Mouse (Mus musculus) heart, postnatal 0 days (tissue): Measurements from ENCODE around the gene Pgm3. TPM values are rescaled to one million over a fixed set of nuclear protein-coding genes. Genes with fewer than 3 reads are reported as not detected.

ENCODE experiments used
- ATAC-seq: fragments of 200-750 bp; cut with Nextera tagmentation; 2 replicates; pipeline ENCODE4 v1.8.0; 2017; ENCODE audit warnings: low read depth, moderate number of reproducible peaks, moderate library complexity; ENCODE audit not compliant: insufficient read depth
- DNase-seq: peaks from one replicate; pipeline ENCODE4 v3.0.0-alpha.2; 2016; ENCODE audit warnings: low spot score
- H3K27ac ChIP-seq: fragments of 300-500 bp; sonication (generic); 2 replicates; pipeline ENCODE4 v1.5.1; 2014; ENCODE audit warnings: low read depth, mild to moderate bottlenecking
- H3K27me3 ChIP-seq: fragments of 300-500 bp; sonication (generic); 2 replicates; pipeline ENCODE4 v1.6.1; 2014; ENCODE audit warnings: low read length, mixed read lengths; ENCODE audit not compliant: control insufficient read depth, insufficient read depth
- H3K36me3 ChIP-seq: fragments of 300-500 bp; sonication (generic); replicated peaks from 2 replicates; pipeline ENCODE4 v1.6.1; 2014; ENCODE audit warnings: low read length, mixed read lengths; ENCODE audit not compliant: control insufficient read depth, insufficient read depth
- H3K4me1 ChIP-seq: fragments of 300-500 bp; sonication (generic); 2 replicates; pipeline ENCODE4 v1.6.1; 2014; ENCODE audit warnings: antibody characterized with exemption; ENCODE audit not compliant: control insufficient read depth, insufficient read depth
- H3K4me2 ChIP-seq: fragments of 300-500 bp; sonication (generic); 2 replicates; pipeline ENCODE4 v1.6.1; 2014; ENCODE audit warnings: low read depth, mild to moderate bottlenecking, low read length, moderate library complexity
- H3K4me3 ChIP-seq: fragments of 300-500 bp; sonication (generic); 2 replicates; pipeline ENCODE4 v1.5.1; 2014; ENCODE audit warnings: low read depth, low read length
- H3K9ac ChIP-seq: fragments of 300-500 bp; sonication (generic); replicated peaks from 2 replicates; pipeline ENCODE4 v1.6.1; 2014; ENCODE audit warnings: low read depth, low read length, mixed read lengths
- H3K9me3 ChIP-seq: fragments of 300-500 bp; sonication (generic); replicated peaks from 2 replicates; pipeline ENCODE4 v1.6.1; 2016; ENCODE audit warnings: low read length; ENCODE audit not compliant: control insufficient read depth
- CTCF ChIP-seq: IDR thresholded peaks from 2 replicates; pipeline ENCODE4 v1.5.1; 2016; ENCODE audit warnings: antibody characterized with exemption, control low read depth, low read depth
- EP300 ChIP-seq: IDR thresholded peaks from 2 replicates; pipeline ENCODE4 v1.6.1; 2016; ENCODE audit warnings: antibody characterized with exemption, low read depth
- WGBS: fragments of 180-500 bp; shearing (Covaris S2); extraction: QIAGEN DNeasy Blood & Tissue Kit; methylation state at CpG from one replicate; pipeline ENCODE4 v1.1.7; 2014; 5-methylcytosine and 5-hydroxymethylcytosine counted together
- polyA plus RNA-seq: library from polyadenylated mRNA; unstranded; fragments of >200 nt; fragmentation: Nextera tagmentation; extraction: Ambion mirVana; gene quantifications from 2 replicates; pipeline ENCODE4 v1.2.1, GENCODE M21; 2015
- total RNA-seq: library from RNA; depleted of rRNA; stranded (reverse); fragments of >200 nt; gene quantifications from 2 replicates; pipeline ENCODE4 v1.2.3, GENCODE M21; 2014; ENCODE audit warnings: low replicate concordance; rRNA removed

Gene Pgm3
- total RNA-seq = 6.8 and 17.2 TPM in 2 replicates
- 11.9 and 12.1 TPM in 2 replicates for polyA plus RNA-seq

DNA sequence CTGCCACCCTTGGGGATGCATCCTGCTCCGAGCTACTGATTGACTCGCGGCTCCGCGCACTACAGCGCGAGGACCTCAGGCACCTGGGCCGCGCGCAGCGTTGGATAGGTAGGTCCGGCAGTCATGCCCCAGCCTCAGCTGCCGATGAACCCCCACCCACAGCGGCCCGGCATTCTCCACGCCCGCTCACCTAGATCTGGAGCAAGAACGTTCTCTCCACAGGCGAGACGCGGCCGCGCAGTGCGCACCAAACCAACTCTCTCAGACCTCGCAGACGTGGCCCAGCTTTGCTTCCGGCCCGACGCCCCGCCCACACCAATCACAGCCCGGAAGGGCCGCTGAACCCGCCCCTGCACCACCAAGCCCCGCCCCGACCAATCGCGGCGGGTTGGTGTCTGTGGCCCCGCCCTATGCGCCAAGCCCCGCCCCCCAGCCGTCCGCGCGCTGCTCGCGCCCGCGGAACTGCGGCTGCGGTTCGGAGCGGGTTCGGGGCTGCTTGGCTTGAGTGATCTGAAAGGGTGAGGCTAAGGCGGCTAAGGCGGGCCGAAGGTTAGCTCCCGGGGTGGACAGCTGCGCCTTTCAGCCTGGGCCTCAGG is at the start of gene Pgm3, which contains the start of gene Rwdd2a:
Gene Pgm3 (minus strand): TSS at position 303 of the 596 bp plus-strand sequence.
Gene Rwdd2a (plus strand): TSS at position 452 of the 596 bp plus-strand sequence.
- DNase-seq (peak; percentile 88), ATAC-seq (peak; percentile 99)
- peak within 1 kb of the TSS; percentile 70 for H3K4me3 ChIP-seq
- no peaks in the 10 kb centered on the region for H3K9me3 ChIP-seq
- H3K36me3 ChIP-seq = peaks cover 4% of the 10 kb centered on the region
- peak within 1 kb of the TSS; percentile 98 for H3K4me2 ChIP-seq
- WGBS = under 1% methylated on average over 59 of the region's 59 CpGs
- TF ChIP-seq EP300 (no peak), CTCF (no peak)
- H3K27ac ChIP-seq = peak within 1 kb of the TSS; percentile 8; the same call in 1 of the 2 replicates
- H3K27me3 ChIP-seq = no peaks in the 10 kb centered on the region
- H3K9ac ChIP-seq = peak within 1 kb of the TSS; percentile 53
- peaks cover 7% of the 10 kb centered on the region; the same call in 1 of the 2 replicates for H3K4me1 ChIP-seq

DNA sequence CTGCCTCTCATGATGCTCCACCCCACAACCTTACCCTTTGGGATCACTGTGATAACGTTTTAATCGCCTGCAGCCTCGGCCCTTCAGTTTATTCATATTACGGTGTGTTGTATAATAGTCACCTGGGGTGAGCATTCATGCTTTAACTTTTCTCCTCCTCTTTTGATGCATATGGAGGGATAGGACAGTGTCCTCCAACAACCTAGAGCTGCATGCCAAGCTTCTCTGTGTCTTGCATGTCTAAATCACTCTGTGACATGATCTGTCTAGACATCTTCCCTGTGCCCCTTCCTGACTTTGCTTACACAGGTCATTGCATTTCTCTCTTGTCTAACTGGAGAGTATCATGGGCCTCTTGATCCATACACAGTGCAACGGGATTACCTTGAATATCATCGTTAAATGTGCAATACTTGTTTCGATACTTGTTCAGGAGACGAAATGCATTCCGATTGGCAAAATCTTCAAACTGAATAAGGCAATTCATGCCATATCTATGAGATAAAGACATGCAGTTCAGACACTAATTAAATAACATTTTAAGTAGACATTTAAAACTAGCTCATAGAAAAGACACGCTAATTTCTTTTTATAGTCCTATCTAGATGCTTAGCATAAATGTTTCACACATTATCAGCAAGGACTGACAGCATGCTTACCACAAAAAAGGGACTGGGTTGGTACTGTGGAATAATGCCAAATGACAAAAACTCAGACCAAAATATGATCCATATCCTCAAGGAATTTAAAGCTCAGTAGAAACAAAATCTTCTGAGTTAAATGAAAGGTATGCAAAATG is 47.9 kb upstream of the Pgm3 start:
- 59% methylated on average over 10 of the region's 10 CpGs for WGBS
- no peak overlapping the region for H3K9ac ChIP-seq
- no peak overlapping the region for H3K4me2 ChIP-seq
- ATAC-seq (no peak), DNase-seq (no peak)
- peaks cover 10% of the 10 kb centered on the region; the same call in 1 of the 2 replicates for H3K4me1 ChIP-seq
- no peak overlapping the region for H3K4me3 ChIP-seq
- H3K36me3 ChIP-seq = no peaks in the 10 kb centered on the region
- no peaks in the 10 kb centered on the region for H3K27me3 ChIP-seq
- no peak overlapping the region for H3K27ac ChIP-seq
- TF ChIP-seq CTCF = no peak
- TF ChIP-seq EP300 = no peak
- H3K9me3 ChIP-seq = no peaks in the 10 kb centered on the region

DNA sequence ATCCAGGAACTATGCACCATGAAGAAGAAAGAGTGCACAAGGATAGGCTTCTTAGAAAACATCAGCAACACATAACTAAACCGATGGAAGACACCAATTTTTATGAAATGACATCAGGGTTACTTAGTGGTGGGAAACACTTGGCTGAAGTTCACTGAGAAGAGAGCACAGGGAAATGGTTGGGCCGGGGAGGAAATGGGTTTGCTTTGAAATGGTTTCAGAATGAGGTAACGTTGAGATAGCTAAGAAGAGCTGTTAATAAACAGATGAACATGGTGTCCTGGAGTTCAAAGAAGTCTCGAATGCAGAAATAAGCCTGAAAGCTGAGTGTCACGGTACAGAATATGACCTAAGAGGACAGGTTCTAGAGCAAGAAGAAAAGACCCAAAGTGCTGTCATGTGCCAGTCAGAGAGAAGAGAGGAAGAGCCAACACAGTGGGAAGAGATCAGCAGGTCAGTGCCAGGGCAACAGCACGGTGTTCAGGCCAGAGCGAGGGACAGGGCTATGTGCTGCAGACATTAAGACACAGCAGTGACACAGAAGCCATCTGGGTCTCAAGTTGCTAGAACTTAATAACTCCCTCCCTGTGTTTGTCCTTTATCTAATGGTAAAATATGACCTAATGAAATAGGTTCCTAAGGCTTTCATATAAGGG is 46.3 kb upstream of the Pgm3 start:
- peak; percentile 35 for DNase-seq
- Histone ChIP-seq H3K27ac (peak overlapping the region; percentile 52), H3K9me3 (no peaks in the 10 kb centered on the region), H3K27me3 (no peaks in the 10 kb centered on the region), H3K4me1 (peaks cover 10% of the 10 kb centered on the region; the same call in 1 of the 2 replicates), H3K9ac (no peak overlapping the region), H3K4me3 (no peak overlapping the region), H3K4me2 (no peak overlapping the region), H3K36me3 (no peaks in the 10 kb centered on the region)
- ATAC-seq = 0 out of 2 replicates have a peak, but pooled peaks have one; percentile 39
- 42% methylated on average over 7 of the region's 7 CpGs for WGBS
- TF ChIP-seq CTCF (no peak), EP300 (no peak)

DNA sequence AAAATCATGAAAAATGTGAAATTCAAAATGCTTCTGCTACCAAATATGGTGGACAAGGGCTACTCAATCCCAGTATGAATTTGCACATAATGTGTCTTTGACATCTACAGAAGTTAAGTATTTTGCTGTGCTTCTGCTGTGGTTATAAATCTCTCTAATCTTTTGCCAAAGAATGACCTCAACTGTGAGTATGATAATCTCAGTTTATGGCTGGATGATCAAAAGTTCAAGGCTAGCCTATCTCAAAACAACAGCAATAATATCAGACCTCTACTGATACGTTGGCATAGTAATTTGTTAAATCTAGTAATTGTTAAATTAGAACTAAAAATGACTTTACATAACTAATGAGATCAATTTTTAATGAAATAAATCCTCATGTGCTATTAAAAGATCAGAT is 44.1 kb upstream of the Pgm3 start:
- Histone ChIP-seq H3K27me3 (no peaks in the 10 kb centered on the region), H3K4me2 (no peak overlapping the region), H3K27ac (no peak overlapping the region), H3K9me3 (no peaks in the 10 kb centered on the region), H3K4me3 (no peak overlapping the region), H3K9ac (no peak overlapping the region), H3K4me1 (peaks cover 10% of the 10 kb centered on the region; the same call in 1 of the 2 replicates), H3K36me3 (0 out of 2 replicates have a peak, but pooled peaks cover 5% of the 10 kb centered on the region)
- TF ChIP-seq EP300 (no peak), CTCF (no peak)
- 75% methylated on average over 1 of the region's 1 CpGs for WGBS
- DNase-seq (no peak), ATAC-seq (no peak)

DNA sequence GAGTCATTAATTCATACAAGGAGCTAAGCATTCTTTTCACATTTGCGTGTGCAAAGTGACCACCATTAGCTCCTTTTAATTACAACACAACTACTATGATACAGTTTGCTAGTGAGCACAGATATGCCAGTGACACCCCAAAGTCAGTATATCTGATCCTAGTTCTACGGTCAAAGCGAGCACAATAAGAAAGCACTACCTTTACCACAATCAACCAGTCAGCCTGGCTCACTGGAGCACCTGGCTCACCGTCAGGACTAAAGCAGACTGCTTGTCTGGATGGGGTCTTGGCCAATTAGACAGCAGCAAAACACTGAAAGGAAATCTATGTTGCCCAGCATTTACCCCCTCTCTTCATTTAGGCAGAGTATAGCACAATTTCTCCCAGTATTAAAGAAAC is 40.4 kb upstream of the Pgm3 start:
- no peaks in the 10 kb centered on the region for H3K4me1 ChIP-seq
- no peak overlapping the region for H3K4me2 ChIP-seq
- no peaks in the 10 kb centered on the region for H3K27me3 ChIP-seq
- DNase-seq (no peak), ATAC-seq (no peak)
- H3K4me3 ChIP-seq = no peak overlapping the region
- 0 out of 2 replicates have a peak, but pooled peaks cover 5% of the 10 kb centered on the region for H3K36me3 ChIP-seq
- H3K27ac ChIP-seq = no peak overlapping the region
- H3K9me3 ChIP-seq = no peaks in the 10 kb centered on the region
- no peak for TF ChIP-seq EP300
- TF ChIP-seq CTCF = no peak
- no peak overlapping the region for H3K9ac ChIP-seq
- WGBS = 79% methylated on average over 4 of the region's 4 CpGs
